Mouse (Mus musculus): ENCODE data around the gene Krtap7-1.

Gene Krtap7-1

GRCm38 (mm10) chr16:89508223-89508622 is at the start of gene Krtap7-1:
Gene Krtap7-1 (minus strand): TSS chr16:89508323.
- DNase-seq: no peak

- DNase-seq: no peak
These were observed 42.2 kb upstream of the Krtap7-1 start for GRCm38 (mm10) chr16:89550298-89550697.

GRCm38 (mm10) chr16:89538031-89538484 is 29.9 kb upstream of the Krtap7-1 start:
- no peak for DNase-seq

GRCm38 (mm10) chr16:89537349-89537748 is 29.2 kb upstream of the Krtap7-1 start:
- DNase-seq: no peak

DNA sequence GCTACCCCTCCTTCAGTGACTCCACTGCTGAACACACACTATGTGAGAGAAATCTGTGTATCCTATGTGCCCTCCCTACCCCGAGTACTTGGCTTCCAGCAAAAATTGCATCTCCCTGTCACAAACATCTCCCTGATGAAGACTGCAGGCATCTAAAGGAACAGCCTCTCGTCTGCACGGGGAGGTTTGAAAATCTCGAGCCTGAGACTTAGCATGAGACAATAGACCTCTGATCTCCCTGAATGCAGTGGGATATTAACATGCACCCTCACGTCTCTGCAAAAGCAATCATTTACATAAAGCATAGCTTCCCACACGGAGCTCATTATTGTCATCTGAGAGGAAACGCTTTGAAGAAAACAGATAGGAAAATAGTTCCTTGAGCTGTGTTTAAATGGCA is 22.4 kb upstream of the Krtap7-1 start:
- no peak for DNase-seq

- no peak for DNase-seq
These were observed 21.7 kb upstream of the Krtap7-1 start for GRCm38 (mm10) chr16:89529846-89530245.

- no peak for DNase-seq
These were observed 20.3 kb upstream of the Krtap7-1 start for GRCm38 (mm10) chr16:89528380-89528779.

DNA sequence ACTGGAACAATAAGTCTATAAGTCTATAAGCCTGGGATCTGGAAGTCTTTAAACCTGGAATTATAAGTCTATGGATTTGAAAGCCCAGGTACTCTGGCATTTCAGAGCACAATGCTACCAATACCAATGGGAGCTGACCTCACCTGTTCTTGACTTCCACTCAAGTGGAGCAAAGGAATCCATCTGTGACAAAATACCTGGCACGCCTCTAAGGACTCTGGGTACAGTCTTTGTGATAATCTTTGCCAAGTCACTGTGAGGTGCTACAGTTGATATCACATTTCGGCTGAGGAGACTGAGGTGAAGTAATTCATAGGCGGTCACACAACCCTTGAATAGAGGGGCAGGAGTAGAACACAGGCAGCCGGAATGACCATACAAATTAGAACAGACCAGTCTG is 12.9 kb upstream of the Krtap7-1 start:
- DNase-seq: no peak

- DNase-seq: no peak
These were observed 12.4 kb upstream of the Krtap7-1 start for GRCm38 (mm10) chr16:89520555-89520954.

DNA sequence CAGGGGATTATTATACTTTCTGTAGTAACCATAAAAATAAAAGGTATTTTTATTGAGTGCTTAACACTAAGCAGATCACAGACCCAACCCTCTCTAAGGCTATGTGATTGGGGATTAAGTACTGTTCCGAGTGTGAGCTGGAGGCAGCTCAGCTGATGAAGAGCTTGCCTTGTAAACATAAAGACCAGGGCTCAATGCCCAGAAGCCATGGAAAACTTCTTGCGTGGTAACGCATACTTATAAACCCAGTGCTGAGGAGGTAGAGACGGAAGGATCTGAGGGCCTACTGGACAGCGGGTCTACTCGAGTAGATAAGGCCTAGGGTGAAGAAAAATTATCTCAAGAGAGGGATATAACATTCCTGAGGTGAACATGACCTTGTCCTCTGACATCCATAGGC is 12.0 kb upstream of the Krtap7-1 start:
- DNase-seq: no peak

GRCm38 (mm10) chr16:89517635-89518034 is 9.5 kb upstream of the Krtap7-1 start:
- peak; percentile 33 to 70 for DNase-seq

- no peak for DNase-seq
These were observed 5.3 kb upstream of the Krtap7-1 start for GRCm38 (mm10) chr16:89513431-89513830.

- DNase-seq: no peak
These were observed 4.6 kb downstream of the Krtap7-1 start for GRCm38 (mm10) chr16:89503571-89503970.

DNA sequence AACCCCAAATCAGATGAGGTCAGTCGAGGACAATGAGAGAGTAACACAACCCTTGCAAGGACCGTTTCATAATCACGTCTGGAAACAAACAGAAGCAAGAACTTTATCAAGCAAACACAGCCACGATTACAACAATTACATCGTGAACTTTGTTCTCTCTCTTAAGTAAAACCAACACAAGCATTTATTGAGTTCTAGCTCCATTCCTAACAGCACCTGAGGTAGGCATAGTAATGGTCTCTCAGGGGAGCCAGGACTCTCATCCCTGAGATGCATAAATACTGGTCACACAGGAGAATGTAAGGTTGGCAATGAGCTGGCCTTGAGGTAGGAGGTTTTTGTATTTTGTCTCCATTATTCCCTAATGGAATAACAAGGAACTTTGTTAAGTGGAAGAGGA is 6.3 kb downstream of the Krtap7-1 start:
- no peak for DNase-seq

DNA sequence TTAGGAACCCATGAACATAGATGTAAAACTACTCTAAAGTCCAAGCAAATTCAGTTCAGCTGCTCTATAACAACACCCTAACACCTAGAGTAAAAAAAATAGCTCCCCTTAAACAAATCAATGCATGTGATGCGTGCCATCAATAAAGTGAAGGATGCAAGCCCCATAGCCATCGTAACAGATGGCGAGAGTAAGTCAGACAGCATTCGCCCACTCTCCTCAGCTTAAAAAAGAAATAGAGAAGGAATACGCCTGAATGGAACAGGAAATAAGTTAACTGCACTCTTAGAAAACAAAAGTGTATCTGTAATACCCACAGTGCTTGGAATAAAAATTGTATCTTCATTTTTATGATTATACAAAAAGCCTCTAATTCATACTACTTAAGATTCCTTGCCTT is 11.1 kb downstream of the Krtap7-1 start:
- DNase-seq: no peak

DNA sequence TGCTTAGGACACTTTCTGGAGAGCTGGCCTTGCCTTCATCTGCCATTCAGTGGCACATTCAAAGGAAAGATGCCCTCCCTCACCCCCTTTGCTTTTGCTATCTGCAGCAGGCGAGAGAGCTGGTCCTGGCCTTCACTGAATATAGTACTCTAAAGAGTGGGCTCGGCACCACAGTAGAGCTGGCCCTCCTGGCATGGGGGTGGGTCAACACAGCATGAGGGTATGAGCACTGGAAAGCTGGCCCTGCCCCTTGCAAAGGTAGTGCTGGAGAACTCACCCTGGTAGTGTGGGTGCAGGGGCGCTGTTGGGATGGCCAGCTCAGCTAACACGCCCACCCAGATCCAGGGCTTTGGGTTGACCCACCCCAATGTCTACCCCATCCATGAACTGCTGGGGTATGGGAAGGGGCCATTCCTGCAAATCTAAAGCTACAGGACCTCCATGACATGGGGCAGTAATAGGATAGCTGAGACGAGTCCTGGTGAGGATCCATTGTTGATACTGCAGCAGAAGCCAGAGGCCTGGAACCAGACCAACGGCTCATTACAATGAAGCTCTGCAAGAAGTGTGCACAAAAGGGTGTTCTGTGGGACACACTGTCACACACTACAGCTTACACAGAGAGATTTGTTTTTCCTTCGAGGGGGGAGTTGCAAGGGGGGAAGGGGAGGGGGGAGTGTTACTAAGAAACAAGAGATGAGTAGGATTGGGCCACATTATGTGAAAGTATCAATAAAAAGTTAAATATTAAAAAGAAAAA is 12.5 kb downstream of the Krtap7-1 start:
- no peak for DNase-seq

DNA sequence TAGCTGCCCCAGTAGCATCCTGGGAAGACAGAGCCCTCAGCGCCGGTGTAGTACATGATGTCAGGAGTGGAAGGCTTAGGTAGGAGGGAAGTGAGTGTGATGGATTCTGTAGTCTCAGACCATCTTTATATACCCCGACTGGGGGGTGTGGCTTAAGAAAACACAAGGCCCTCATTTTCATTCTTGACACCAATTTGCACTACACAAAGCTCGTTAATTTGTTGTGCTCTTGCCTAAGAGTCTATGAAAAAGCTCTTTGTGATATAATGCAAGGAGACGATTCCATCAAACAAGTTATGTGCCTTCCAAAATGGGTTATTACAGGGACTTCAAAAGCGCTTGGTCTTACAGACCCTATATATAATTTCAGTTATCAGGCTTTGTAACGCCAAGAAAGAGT is 20.3 kb downstream of the Krtap7-1 start, which contains the start of gene Krtap8-1:
TSS of gene Krtap8-1 (minus strand) at position 101 of the 400 bp plus-strand sequence.
- DNase-seq: no peak

DNA sequence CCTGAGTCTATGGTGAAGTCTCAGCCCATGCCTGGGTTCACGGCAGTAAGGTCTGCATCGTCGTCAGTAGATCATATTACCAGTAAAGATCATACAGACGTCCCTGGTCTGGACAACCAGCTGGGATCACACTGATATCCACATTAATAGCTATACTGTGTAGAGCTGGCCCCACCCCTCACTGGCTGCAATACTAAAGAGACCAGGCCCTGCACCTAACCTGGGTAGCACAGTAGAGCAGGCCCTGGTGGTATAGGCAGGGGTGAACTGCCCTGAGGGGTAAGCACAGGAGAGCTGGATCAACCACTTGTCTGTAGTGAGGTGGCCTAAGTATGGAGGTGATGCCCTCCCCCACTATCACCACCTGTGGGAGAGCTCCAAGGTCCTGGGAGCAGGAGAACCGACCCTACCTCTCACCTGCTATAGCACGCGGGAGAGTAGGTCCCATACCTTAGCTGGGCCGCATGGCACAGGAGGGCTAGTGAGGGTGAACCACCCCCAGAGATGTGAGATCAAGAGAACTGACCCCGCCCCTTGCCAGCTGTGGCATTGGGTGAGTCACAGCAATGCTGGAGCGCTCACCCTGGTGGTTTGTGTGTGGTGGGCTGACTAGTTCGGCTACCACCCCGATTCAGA is 30.3 kb downstream of the Krtap7-1 start:
- no peak for DNase-seq

DNA sequence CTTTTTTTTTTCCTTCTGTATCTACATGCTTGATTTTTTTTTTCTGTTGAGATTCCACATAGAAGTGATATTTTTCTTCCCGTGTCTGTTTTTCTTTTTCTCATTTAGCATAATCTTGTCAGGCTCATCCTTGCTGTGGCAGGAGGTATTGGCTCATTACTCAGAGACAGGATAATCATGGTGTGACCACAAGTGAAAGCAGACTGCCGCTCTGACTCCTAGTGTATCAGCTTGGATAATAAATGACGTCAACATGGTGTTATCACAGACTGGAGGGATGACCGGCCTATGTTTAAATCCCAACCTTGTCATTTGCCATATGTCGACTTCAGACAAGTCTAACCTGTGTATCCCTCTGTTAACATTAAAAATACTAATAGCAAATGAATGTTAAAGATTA is 46.9 kb downstream of the Krtap7-1 start:
- no peak for DNase-seq

Data from kidney, postnatal 36 days (tissue).